Mouse (Mus musculus): Measurements from ENCODE around the gene Gorasp2.

GRCm38 (mm10) chr2:70695712-70696111 lies 34.3 kb downstream of the Gorasp2 start:
- no peak for TF ChIP-seq CTCF (IDR thresholded peaks at IDR 0.05)
- no peak for TF ChIP-seq EP300 (IDR thresholded peaks at IDR 0.05)

Data from lung, postnatal 0 days (tissue).